Mouse (Mus musculus) gastrocnemius, postnatal 4 days (tissue): ENCODE measurements around the gene Cdh1. TPM values are rescaled to one million over a fixed set of nuclear protein-coding genes. Genes with fewer than 3 reads are reported as not detected.

Source experiments
- DNase-seq, 2 experiments: peaks; one replicate each; pipeline ENCODE4 v3.0.0; 2021 to 2022; ENCODE audit warnings: low spot score in 2 of 2, mixed read lengths in 2 of 2
- total RNA-seq, 2 experiments: library from RNA; stranded (reverse); gene quantifications; 2 replicates each; pipeline ENCODE4 v1.2.3; 2021

The Cdh1 gene
- total RNA-seq, 2 experiments from 2014 or later: 1.2 TPM

- no peak for DNase-seq
Measured at GRCm38 (mm10) chr8:106646731-106647130, 43.6 kb downstream of the Cdh1 start.

GRCm38 (mm10) chr8:106647387-106647786, 44.2 kb downstream of the Cdh1 start:
- DNase-seq: peak; percentile 37 to 67

- DNase-seq: no peak
Measured at GRCm38 (mm10) chr8:106648421-106648820, 45.3 kb downstream of the Cdh1 start.

GRCm38 (mm10) chr8:106651994-106652393, 48.8 kb downstream of the Cdh1 start:
- DNase-seq: no peak

GRCm38 (mm10) chr8:106656046-106656445, 52.9 kb downstream of the Cdh1 start:
- DNase-seq: no peak

GRCm38 (mm10) chr8:106672786-106673185, 69.6 kb downstream of the Cdh1 start:
- no peak for DNase-seq

GRCm38 (mm10) chr8:106674318-106674717, 71.2 kb downstream of the Cdh1 start:
- no peak for DNase-seq

GRCm38 (mm10) chr8:106674894-106675293, 71.7 kb downstream of the Cdh1 start:
- no peak for DNase-seq

- DNase-seq: peak; percentile 89 to 92
Measured at GRCm38 (mm10) chr8:106682971-106683668, 80.0 kb downstream of the Cdh1 start, which contains the start of gene Tango6. Gene Tango6 (plus strand): TSS chr8:106683068.

- no peak for DNase-seq
Measured at GRCm38 (mm10) chr8:106684387-106684786, 81.2 kb downstream of the Cdh1 start.

- no peak for DNase-seq
Measured at GRCm38 (mm10) chr8:106687479-106687878, 84.3 kb downstream of the Cdh1 start.

GRCm38 (mm10) chr8:106697748-106698248, 94.6 kb downstream of the Cdh1 start:
- DNase-seq: no peak

GRCm38 (mm10) chr8:106699588-106699987, 96.4 kb downstream of the Cdh1 start:
- DNase-seq: peak; percentile 30 to 63

GRCm38 (mm10) chr8:106700131-106700530, 97.0 kb downstream of the Cdh1 start:
- no peak for DNase-seq

- no peak for DNase-seq
Measured at GRCm38 (mm10) chr8:106701360-106701759, 98.2 kb downstream of the Cdh1 start.

GRCm38 (mm10) chr8:106704199-106704900, 101.2 kb downstream of the Cdh1 start:
- DNase-seq: no peak

- DNase-seq: peak; percentile 21 to 75
Measured at GRCm38 (mm10) chr8:106704901-106705321, 101.8 kb downstream of the Cdh1 start.

GRCm38 (mm10) chr8:106706194-106706593, 103.0 kb downstream of the Cdh1 start:
- DNase-seq: no peak

- DNase-seq: no peak
Measured at GRCm38 (mm10) chr8:106710002-106710401, 106.9 kb downstream of the Cdh1 start.

GRCm38 (mm10) chr8:106712487-106712886, 109.3 kb downstream of the Cdh1 start:
- no peak for DNase-seq

GRCm38 (mm10) chr8:106714297-106714696, 111.1 kb downstream of the Cdh1 start:
- DNase-seq: no peak

GRCm38 (mm10) chr8:106718091-106718500, 114.9 kb downstream of the Cdh1 start:
- peak; percentile 48 to 80 for DNase-seq
